Mouse (Mus musculus): Measurements from ENCODE around the gene Zswim3.
A peak's percentile ranks its signal among the peaks of the same experiment; 100 is the strongest.
"Not testable (repeated sequence)": the region's sequence is repeated elsewhere in the genome, so short reads cannot be mapped to it uniquely, and the experiment has no call there.

Gene Zswim3

GRCm38 (mm10) chr2:164855572-164855971 lies 50.7 kb downstream of the Zswim3 start:
- DNase-seq (ENCODE audit: low spot score) = not testable (repeated sequence)

GRCm38 (mm10) chr2:164856309-164857100 lies 51.6 kb downstream of the Zswim3 start:
- DNase-seq (ENCODE audit: low spot score) = no peak

GRCm38 (mm10) chr2:164857101-164857821 lies 52.4 kb downstream of the Zswim3 start, which contains the start of gene Pltp:
Gene Pltp (minus strand): TSS chr2:164857711.
- peak; percentile 69 for DNase-seq (ENCODE audit: low spot score)

GRCm38 (mm10) chr2:164857842-164858553 lies 53.1 kb downstream of the Zswim3 start:
- no peak for DNase-seq (ENCODE audit: low spot score)

GRCm38 (mm10) chr2:164859155-164859554 lies 54.3 kb downstream of the Zswim3 start:
- no peak for DNase-seq (ENCODE audit: low spot score)

- no peak for DNase-seq (ENCODE audit: low spot score)
These were observed 54.9 kb downstream of the Zswim3 start for GRCm38 (mm10) chr2:164859640-164860432.

GRCm38 (mm10) chr2:164861094-164861493 lies 56.2 kb downstream of the Zswim3 start:
- no peak for DNase-seq (ENCODE audit: low spot score)

GRCm38 (mm10) chr2:164862179-164862861 lies 57.4 kb downstream of the Zswim3 start:
- no peak for DNase-seq (ENCODE audit: low spot score)

GRCm38 (mm10) chr2:164863411-164863810 lies 58.5 kb downstream of the Zswim3 start:
- DNase-seq (ENCODE audit: low spot score) = not testable (repeated sequence)

GRCm38 (mm10) chr2:164864593-164864992 lies 59.7 kb downstream of the Zswim3 start:
- DNase-seq (ENCODE audit: low spot score) = no peak

GRCm38 (mm10) chr2:164866741-164867551 lies 62.0 kb downstream of the Zswim3 start:
- no peak for DNase-seq (ENCODE audit: low spot score)

- DNase-seq (ENCODE audit: low spot score) = no peak
These were observed 62.7 kb downstream of the Zswim3 start for GRCm38 (mm10) chr2:164867566-164867965.

GRCm38 (mm10) chr2:164868491-164868890 lies 63.6 kb downstream of the Zswim3 start:
- DNase-seq (ENCODE audit: low spot score) = no peak
